Mouse (Mus musculus) cerebellum, postnatal 25 days (tissue): ENCODE measurements around the gene Tnfrsf25.

Experiments used
- DNase-seq, 2 experiments: peaks; one replicate each; pipeline ENCODE4 v3.0.0; 2021; ENCODE audit warnings: mixed read lengths in 2 of 2

Gene Tnfrsf25

DNA sequence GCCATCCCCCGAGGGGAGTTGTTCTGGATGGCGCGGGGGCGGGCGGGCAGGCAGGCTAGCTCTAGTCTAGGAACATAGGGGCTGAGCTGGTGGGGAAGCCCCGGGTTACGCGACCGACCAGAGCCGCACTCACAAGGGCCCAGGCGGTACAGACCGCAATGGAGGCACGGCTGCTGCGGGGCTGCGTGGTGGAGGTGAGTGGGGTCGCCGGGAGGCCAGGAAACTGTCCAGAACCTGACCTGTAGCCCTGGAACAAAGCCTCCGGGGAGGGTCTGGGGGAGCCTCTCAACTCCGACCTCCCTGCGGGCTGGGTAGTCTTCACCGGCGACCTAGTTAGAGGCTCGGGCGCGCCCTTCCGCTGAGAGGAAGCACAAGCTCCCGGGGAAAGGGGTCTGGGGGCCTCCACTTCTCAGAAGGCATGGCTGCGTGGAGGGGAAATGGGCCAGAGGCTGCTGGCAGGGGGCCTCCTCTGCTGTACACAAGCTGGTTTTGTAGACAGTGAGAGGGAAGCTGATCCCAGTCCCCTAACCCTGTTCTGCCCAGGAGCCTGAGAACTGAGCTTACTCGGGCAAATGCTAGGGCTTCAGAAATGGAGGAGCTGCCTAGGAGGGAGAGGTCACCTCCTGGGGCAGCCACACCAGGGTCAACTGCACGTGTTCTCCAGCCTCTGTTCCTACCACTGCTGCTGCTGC, at the start of gene Tnfrsf25:
Tnfrsf25 (plus strand) TSS at position 14 of the 692 bp plus-strand sequence.
- DNase-seq, result no peak

DNA sequence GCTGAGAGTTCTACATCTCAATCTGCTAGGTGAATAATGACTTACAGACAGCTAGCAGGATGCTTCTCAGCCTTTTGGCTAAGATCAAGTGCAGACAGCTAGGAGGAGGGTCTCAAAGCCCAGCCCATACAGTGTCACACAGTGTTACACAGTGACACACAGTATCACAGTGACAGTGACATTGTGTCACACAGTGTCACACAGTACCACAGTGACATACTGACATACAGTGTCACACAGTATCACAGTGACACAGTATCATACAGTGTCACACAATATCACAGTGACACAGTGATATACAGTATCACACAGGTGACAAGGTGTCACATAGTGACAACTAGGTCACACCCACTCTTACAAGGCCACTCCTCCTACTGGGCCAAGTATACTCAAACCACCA, 48.5 kb upstream of the Tnfrsf25 start:
- DNase-seq, result no peak

- no peak for DNase-seq
Measured at GRCm38 (mm10) chr4:152068166-152068724, 47.5 kb upstream of the Tnfrsf25 start.

DNA sequence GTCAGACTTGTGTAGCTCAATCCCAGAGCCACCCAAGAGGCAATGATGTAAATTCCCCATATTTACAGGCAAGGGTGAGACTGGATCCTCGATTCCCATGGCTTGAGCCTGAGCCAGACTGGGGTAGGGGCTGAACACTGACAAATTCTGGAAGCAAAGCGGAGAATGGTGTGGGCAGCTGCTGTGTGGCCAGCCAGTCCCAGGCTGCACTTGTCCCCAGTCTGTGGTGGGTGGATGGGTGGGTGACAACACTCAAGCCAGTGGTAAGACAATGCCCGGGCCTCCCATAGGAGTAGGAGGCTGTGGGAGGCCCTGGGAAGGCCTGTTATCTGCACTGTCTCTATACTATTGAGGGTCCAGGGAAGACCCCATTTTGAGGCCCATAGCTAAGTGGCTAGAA, 46.5 kb upstream of the Tnfrsf25 start:
- DNase-seq, result no peak

DNA sequence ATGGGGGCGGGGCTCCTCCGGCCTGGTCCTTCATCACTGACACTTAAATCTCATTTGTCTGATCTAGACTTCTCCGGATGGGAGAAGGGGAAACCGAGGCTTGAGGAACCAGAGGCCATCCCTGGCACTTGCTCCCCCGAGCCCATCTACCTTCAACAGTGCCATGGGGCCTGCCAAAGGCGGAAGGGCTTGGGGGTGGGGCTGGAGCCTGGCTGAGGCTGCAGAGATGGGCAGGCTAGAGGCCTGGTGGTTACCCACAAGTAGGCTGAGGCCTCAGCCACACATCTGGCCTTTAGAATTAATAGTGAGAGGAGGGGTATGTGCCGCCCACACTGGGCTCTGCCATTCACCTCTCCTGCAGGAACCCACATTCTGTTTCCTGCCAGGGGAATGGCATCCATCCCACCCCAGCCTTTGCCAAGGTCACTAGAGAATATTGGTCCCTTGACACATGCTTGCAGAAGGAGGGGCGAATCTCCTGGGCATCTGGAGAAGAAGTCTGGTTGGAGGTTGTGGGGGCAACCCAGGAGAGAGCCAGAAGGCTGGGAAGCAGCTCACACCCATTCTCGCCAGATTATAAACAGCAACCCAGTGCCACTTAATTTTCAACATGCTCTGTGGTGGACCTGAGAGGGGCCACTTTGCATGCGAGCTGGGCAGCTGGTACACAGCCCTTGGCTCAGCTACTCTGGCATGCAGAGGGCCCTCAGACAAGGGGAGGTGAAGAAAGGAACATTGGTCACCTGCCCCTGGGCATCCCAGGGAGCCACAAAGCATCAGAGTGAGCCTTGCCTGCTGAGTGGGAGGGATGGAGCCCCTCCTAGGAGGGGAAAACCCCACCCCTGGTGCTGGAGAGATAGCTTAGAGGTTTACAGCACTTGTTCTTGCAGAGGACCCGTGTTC, 45.0 kb upstream of the Tnfrsf25 start:
- no peak for DNase-seq

- DNase-seq, result no peak
Measured at GRCm38 (mm10) chr4:152072121-152072601, 43.6 kb upstream of the Tnfrsf25 start, which contains the start of gene Plekhg5. TSS of gene Plekhg5 (plus strand) at chr4:152072498.

DNA sequence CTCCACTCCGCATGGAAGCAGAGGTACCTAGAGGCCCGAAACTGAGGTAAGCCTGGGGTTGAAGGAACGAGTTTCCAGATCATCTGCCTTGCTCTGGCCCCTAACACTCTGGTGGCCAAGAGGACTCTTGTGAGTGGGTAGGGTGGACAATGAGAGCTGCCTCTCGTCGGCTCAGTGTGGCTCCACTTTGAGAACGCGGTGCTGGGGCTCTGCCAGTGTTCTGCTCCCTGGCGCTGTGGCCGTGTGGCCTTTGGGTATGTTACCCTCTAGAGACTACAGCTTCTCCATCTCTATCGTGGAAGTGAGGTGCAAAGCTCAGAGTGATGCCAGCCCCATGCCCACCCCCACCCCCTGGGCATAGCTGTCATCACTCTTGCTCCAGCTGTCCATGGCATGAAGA, 43.1 kb upstream of the Tnfrsf25 start:
- no peak for DNase-seq

DNA sequence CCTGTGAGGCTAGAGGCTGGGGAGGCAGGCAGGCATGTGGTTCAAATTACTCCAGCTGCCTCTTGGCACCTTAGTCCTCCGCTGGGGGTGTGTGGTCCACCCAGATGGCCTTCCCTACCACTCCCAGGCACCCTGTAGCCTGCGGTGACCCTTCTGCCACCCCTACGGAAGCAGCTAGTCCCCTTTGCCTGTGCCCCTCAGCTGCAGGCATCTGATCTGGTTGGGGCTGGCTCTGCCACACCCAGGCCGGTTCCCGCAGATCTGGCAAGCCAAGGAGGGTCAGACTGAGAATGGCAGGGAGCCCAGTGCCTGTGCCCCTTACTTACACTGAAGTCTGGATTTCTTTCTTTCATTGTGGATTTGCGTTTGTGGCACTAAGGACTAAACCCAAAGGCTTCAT, 42.0 kb upstream of the Tnfrsf25 start:
- no peak for DNase-seq

GRCm38 (mm10) chr4:152074548-152074947, 41.2 kb upstream of the Tnfrsf25 start:
- DNase-seq, result no peak

- DNase-seq, result no peak
Measured at GRCm38 (mm10) chr4:152077191-152077590, 38.5 kb upstream of the Tnfrsf25 start.

- no peak for DNase-seq
Measured at GRCm38 (mm10) chr4:152078105-152078530, 37.6 kb upstream of the Tnfrsf25 start.

- no peak for DNase-seq
Measured at GRCm38 (mm10) chr4:152079261-152079660, 36.5 kb upstream of the Tnfrsf25 start.

GRCm38 (mm10) chr4:152079931-152080330, 35.8 kb upstream of the Tnfrsf25 start:
- no peak for DNase-seq

GRCm38 (mm10) chr4:152083611-152084220, 32.0 kb upstream of the Tnfrsf25 start:
- DNase-seq, result no peak

DNA sequence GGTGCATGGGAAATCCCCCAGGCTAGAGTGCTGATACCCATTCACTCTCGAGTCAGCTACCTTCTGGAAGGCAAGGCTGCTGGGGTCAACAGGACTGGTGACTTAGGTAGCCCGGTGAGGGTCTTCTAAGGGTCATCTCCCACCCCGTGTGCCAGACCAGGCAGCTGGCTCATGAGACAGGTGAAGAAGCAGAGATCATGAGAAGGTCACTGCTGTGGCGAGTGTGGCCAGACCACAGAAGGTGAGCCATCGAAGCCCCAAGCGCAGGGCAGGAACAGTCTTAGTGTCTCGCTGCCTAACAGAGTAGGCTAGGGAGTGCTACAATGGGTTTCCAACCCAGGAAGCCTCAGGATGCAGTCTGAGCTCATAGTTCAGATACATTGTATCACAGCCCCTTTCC, 31.1 kb upstream of the Tnfrsf25 start:
- DNase-seq, result no peak

DNA sequence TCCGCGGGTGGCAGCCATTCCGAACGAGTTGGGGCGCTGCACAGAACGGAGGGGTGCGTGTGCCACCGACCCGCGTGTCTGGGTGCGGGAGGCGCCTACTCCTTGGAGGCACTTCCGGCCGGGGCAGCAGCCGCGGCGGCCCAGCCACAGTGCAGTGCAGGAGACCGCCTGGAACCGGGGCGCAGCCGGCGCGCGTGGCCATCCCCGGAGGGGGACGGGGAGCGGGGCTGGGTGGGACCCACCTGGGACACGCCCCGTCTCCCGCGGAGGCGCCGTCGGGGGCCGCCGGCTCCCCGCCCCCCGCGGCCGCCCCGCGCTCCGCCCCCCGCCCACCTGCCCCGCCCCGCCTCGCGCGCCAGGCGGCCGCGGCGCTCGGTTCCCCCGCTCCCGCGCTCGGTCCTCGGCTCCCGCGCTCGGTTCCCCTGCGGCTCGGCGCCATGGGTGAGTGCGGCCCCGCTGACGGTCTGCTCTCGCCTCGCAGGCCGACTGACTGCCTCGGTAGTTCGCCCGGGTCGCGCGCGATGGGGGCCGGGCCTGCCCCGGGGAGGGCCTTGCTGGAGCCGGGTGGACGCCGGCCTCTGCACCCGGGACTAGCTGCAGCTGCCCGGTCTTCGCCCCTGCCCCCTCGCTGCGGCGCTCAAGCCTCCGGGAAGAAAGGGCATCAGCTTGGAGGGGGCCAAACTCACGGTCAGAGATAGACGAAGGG, 29.1 kb upstream of the Tnfrsf25 start:
- DNase-seq, result peak in 1 of 2 experiments; percentile 35

DNA sequence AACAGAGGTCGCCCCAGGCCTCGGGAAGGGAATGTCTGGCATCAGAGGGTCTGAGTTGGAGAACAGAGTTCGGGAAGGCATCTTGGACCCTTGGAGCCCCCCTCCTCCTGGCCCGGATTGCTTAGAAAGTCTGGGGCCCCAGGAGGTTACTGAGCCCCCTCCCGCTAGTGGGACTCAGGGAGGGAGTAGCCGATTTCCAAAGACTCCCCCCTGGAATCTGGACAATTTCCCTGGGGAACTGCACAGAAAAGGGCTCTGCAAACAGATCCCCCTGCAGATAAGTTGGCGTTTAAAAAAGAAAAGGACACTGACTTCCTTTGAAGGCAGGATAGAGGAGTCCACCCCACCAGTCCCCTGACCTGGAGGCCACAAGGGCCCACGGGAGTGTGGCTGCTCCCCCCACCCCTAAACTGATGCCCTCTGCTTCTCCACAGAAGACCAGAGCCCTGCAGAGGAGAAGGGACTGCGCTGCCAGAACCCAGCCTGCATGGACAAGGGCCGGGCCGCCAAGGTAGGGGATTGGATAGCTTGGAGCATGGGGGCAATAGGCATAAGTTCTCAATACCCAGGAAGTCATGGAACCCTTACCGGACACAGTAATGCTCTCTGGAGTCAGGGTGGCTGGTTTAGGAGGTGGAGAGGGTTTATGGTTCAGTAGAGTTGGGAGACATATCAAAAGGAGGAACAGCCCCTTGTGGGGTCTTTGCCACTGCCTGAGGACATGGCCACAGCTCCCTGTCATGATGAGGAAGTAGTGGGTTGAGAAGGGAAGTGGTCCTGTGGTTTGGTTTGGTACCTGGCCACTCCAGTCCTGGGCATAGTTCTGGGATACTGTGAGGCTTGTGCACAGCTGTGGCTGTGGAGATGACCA, 28.3 kb upstream of the Tnfrsf25 start:
- no peak for DNase-seq

- DNase-seq, result no peak
Measured at GRCm38 (mm10) chr4:152088133-152088532, 27.6 kb upstream of the Tnfrsf25 start.

GRCm38 (mm10) chr4:152088556-152089120, 27.1 kb upstream of the Tnfrsf25 start:
- no peak for DNase-seq

GRCm38 (mm10) chr4:152090191-152090590, 25.5 kb upstream of the Tnfrsf25 start:
- no peak for DNase-seq

- no peak for DNase-seq
Measured at GRCm38 (mm10) chr4:152092751-152093293, 22.9 kb upstream of the Tnfrsf25 start.
